Mouse (Mus musculus): ENCODE measurements around the gene Cstf2. TPM values are rescaled to one million over a fixed set of nuclear protein-coding genes. Genes with fewer than 3 reads are reported as not detected.
A peak's percentile ranks its signal among the peaks of the same experiment; 100 is the strongest.

The Cstf2 gene
- total RNA-seq (2017), result 94.9 and 176 TPM in 2 replicates

DNA sequence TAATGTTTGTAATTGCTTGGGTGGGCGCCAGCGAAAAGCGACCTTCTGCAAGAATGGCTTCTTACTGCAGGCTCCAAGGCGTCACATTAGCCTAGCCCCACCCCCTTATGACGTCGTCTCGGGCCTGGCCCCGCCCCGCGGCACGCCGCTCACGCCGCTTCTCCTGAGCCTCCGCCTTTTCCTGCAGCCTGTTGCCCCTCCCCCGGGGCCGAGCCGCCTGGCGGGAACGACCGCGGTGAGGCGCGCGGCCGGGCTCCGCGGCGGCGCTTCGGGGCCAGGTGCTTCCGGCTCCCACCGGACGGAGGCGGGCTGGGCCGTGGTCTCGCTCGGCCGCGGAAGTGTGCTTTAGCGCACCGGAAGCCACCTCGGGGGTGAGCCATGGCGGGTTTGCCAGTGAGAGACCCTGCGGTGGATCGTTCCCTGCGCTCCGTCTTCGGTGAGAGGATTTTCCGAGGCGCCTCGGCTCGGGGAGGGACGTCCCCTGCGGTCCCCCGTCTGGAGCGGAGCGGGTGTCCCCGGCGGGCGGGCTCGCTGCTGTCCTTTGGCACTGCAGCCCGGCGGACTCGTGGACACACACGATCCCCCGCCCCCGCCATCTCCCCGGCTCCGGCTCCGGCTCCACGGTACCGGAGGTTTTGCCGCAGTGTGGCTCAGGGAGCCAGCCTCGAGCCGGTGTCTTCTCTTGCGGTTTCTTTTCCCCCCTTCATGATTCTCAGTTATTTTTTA, at the start of gene Cstf2:
Cstf2 (plus strand) TSS at position 201 of the 726 bp plus-strand sequence.
- ATAC-seq (replicated peaks in 1 of 2; ENCODE audit: insufficient read depth in 1 of 2, low FRiP score in 2 of 2, low TSS enrichment in 1 of 2, low read depth in 1 of 2, poor library complexity in 2 of 2, severe bottlenecking in 2 of 2), result peak; percentile 88 to 94

DNA sequence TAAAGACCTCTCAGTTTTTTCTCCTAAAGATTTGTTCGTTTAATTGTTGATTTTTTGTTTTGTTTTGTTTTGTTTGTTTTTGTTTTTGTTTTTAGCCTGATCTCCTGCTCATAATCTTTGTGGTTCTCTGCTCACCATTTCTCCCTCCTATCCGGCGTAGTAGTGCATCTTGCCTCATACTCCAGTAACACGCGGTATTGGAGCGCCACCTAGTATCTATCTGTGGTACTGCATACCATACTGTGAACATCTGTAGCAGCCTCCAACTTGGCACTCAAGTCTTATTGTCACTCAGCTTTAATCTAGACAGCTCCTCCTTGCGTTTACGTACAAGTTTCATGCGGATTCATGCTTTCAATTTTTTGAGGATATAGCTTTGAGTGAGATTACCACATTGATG, 40.0 kb upstream of the Cstf2 start:
- ATAC-seq (replicated peaks in 1 of 2; ENCODE audit: insufficient read depth in 1 of 2, low FRiP score in 2 of 2, low TSS enrichment in 1 of 2, low read depth in 1 of 2, poor library complexity in 2 of 2, severe bottlenecking in 2 of 2), result peak; percentile 83 to 87; a peak in 3 of 4 replicates

DNA sequence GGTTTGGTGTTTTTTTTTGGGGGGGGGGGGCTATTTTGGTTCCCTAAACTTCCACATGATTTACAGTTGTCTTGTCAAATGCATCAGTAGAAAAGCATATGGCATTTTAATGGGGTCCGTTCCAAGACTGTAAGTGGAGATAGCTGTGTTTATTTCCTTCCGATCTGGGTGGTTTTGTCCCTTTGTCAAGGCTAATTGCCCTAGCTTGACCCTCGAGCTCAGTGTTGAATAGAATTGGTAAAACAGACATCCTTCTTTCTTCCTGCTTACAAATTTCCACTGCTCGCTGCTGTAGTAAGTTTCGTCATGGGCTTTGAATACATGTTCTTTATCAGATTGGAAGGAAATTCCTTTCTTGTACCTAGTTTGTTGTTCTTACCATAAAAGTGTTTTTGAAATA, 38.3 kb upstream of the Cstf2 start:
- no peak for ATAC-seq (replicated peaks in 1 of 2; ENCODE audit: insufficient read depth in 1 of 2, low FRiP score in 2 of 2, low TSS enrichment in 1 of 2, low read depth in 1 of 2, poor library complexity in 2 of 2, severe bottlenecking in 2 of 2)

DNA sequence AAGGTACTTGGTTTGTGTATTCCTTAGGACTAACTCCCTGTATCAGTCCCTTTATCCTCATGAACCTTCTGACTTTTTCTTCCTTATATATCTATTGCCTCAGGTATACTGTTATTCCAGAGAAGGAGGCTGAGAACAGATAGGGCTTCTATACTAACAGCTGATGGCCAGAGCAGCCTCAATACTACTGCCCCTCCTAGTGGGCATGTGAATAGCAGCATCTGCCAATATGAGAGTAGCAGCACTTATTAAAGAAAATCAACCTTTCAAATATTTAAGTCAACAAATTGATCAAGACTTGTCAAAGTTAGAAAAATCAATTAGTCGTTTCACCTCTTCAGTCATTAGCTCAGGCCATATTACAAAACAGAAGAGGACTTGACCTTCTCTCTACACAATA, 10.0 kb upstream of the Cstf2 start:
- ATAC-seq (replicated peaks in 1 of 2; ENCODE audit: insufficient read depth in 1 of 2, low FRiP score in 2 of 2, low TSS enrichment in 1 of 2, low read depth in 1 of 2, poor library complexity in 2 of 2, severe bottlenecking in 2 of 2), result no peak

DNA sequence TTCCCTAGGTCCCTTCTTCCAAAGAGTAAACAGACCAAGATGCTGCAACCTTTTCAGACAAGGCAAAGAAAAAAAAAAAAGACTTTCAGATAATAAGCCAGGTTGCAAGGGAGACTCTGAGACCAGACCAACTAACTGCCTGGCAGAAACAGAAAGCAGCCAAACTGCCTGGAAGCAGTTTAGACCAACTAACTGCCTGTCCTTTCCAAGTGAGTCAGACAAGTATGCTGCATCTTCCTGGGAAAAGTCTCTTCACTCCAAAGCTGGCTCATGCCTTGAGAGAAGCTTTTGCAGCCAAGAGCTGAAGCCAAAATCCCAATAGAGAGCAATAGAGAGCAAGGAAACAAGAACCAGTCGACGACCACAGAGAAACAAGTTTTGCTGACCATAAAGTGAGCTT, 2.1 kb upstream of the Cstf2 start:
- ATAC-seq (replicated peaks in 1 of 2; ENCODE audit: insufficient read depth in 1 of 2, low FRiP score in 2 of 2, low TSS enrichment in 1 of 2, low read depth in 1 of 2, poor library complexity in 2 of 2, severe bottlenecking in 2 of 2), result no peak

DNA sequence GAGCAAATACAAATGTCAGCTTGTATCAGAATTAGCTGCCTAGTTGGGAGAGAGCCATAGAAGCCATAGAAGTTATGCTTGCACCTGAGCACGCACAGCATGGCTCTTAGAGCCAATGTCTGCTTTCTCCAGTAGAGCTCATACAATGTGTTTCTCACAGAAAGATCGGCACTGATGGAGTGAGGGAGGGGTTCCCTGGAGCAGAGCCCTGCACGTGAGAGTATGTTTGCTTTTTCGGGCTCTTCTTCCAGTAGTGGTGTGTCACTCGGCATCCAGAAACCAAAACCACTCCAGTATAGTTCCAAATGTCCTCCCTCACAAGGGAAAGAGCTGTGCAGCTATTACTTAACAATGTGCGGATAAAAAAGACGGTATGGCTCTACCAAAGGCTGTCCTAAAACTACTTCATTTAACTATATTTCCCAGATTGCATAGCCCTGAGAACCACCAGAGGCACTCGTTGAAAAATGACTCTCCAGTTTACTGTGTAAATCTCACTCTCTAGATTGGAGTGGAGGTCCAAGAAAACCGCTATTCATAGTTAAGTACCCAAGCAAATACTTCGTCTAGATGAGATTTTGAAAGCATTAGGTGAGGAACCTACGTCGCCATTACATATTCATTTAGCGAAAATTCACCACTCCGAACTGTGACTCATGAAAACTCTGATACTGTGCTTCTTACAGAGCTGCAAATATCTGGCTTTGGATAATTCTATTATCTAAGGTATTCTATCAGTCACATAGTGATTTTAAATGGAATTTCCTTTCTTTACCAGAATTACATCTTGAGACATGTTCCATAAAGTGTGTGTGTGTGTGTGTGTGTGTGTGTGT, 729 bp upstream of the Cstf2 start:
- ATAC-seq (replicated peaks in 1 of 2; ENCODE audit: insufficient read depth in 1 of 2, low FRiP score in 2 of 2, low TSS enrichment in 1 of 2, low read depth in 1 of 2, poor library complexity in 2 of 2, severe bottlenecking in 2 of 2), result no peak

DNA sequence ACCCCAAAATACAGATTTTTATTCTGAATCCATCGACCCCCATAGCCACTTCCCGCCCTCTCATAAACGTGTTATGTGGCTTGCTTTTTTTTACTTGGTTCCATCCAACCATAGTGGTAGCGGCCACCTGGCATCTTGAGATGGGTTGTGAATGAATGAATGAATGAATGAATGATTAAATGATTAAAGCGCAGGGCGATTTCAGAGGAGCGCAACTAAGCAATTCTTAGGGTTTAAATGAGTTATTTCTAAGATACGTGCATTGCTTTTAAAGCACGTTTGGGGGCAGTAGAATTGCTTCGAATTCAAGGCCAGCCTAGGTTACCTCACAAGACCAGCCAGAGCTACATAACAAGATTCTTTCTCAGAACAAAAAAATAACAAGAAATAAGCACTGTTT, 777 bp downstream of the Cstf2 start:
- no peak for ATAC-seq (replicated peaks in 1 of 2; ENCODE audit: insufficient read depth in 1 of 2, low FRiP score in 2 of 2, low TSS enrichment in 1 of 2, low read depth in 1 of 2, poor library complexity in 2 of 2, severe bottlenecking in 2 of 2)

DNA sequence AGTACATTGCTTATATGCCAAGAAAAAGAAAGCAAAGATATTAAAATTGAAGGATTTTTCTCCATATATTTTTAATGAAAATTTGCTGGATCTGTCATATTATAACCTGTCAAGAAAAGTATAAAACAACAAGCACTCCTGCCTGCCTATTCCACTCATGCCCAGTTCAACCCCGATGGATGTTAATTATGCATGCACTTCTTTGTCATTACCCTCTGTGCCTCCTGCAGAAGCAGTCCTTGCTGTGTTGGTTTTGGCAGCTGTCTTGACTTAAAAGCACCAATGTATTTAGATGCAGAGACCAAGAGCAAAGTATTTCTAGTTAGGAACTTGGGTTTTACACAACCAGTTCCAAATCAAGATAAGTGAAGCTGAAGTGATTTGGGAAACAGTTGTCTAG, 26.5 kb downstream of the Cstf2 start:
- ATAC-seq (replicated peaks in 1 of 2; ENCODE audit: insufficient read depth in 1 of 2, low FRiP score in 2 of 2, low TSS enrichment in 1 of 2, low read depth in 1 of 2, poor library complexity in 2 of 2, severe bottlenecking in 2 of 2), result no peak

DNA sequence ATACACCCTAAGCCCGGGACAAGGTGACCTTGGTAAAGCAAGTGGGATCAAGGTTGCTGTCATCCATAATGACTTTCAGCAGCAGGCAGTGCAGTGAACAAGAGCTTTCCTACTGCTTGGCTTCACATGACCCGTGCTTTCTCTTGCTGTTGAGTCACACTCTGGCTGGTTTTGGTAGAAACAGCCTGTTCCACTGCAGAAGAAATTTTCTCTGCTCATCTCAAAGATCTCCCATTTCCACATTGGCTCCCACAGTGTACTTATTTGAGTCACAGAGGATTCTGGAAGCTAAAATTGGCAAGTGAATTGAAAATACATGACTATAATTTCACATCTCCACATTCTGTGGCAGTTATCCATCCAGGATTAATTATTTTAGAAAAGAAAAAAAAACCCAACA, 43.7 kb downstream of the Cstf2 start:
- no peak for ATAC-seq (replicated peaks in 1 of 2; ENCODE audit: insufficient read depth in 1 of 2, low FRiP score in 2 of 2, low TSS enrichment in 1 of 2, low read depth in 1 of 2, poor library complexity in 2 of 2, severe bottlenecking in 2 of 2)

DNA sequence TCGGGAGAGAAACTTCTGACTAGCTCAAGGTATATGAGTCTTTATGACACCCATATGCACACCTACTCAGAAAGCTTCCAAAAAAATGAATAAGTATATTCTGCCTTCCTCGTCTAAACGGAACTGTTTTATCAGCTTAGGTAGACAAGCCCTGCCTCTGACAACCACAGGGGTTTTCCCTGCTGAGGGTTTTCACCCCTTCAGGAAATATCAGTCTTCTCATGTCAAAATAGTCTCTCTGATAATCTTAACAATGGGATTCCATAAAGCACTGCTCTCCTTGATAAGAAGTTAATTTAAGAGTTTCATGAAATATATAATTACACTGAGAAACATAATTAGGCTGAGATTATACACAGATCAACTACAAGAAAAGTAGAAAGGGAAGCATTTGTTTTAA, 52.8 kb downstream of the Cstf2 start:
- ATAC-seq (replicated peaks in 1 of 2; ENCODE audit: insufficient read depth in 1 of 2, low FRiP score in 2 of 2, low TSS enrichment in 1 of 2, low read depth in 1 of 2, poor library complexity in 2 of 2, severe bottlenecking in 2 of 2), result no peak

DNA sequence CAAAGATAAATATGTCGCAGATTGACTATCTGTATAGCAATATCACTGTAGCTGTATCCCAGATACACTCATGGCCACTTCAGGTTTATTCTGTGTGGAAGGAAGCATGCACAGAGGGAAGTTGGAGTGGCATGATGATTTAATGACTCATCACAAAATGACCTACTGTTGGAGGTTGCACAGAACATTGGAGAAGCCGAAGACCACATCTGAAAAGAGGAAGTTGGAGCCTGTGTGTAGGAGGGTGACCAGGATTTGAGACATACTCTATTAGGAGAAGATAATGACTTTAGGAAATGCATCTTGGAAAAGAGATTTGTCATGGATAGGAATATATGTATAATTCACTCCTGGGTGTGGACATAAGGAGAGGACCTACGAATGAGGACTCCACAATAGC, 57.4 kb downstream of the Cstf2 start:
- peak; percentile 95 to 97 for ATAC-seq (replicated peaks in 1 of 2; ENCODE audit: insufficient read depth in 1 of 2, low FRiP score in 2 of 2, low TSS enrichment in 1 of 2, low read depth in 1 of 2, poor library complexity in 2 of 2, severe bottlenecking in 2 of 2)

DNA sequence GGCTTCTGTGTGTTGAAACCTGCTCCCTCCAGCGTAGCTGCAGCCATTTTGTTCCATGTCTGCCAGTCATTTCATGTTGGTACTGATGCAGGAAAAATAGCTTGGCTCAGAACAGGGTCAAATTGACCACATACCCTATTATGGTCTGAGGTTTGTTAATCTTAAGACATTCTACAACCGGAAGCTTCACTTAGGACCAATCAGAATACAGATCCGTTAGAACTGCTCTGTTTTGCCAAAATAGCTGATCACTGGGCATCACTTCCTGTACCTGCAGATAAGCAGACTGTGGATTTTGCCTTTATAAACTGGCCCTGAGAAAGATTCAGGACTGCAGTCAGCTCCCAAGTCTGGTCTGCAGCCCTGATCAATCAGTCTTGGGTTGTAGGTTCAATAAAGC, 69.6 kb downstream of the Cstf2 start:
- ATAC-seq (replicated peaks in 1 of 2; ENCODE audit: insufficient read depth in 1 of 2, low FRiP score in 2 of 2, low TSS enrichment in 1 of 2, low read depth in 1 of 2, poor library complexity in 2 of 2, severe bottlenecking in 2 of 2), result no peak

DNA sequence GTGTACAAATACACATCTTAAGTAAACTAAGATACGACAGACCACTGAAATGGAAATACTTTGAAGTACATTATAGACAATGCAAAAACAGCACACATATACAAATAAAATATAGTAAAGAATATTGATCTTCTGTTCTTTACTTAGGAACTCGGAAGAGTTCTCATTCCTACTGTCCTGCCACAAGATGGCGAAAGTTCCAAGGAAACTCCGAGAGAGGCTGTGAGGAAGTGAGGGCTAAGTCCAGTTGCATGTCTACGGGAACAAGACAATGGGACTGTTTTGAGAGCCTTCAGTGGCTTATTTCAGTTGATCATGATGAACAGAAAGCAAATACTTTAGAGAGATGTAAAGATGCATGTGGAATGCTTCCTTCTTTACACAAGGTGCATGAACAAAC, 73.3 kb downstream of the Cstf2 start:
- no peak for ATAC-seq (replicated peaks in 1 of 2; ENCODE audit: insufficient read depth in 1 of 2, low FRiP score in 2 of 2, low TSS enrichment in 1 of 2, low read depth in 1 of 2, poor library complexity in 2 of 2, severe bottlenecking in 2 of 2)

DNA sequence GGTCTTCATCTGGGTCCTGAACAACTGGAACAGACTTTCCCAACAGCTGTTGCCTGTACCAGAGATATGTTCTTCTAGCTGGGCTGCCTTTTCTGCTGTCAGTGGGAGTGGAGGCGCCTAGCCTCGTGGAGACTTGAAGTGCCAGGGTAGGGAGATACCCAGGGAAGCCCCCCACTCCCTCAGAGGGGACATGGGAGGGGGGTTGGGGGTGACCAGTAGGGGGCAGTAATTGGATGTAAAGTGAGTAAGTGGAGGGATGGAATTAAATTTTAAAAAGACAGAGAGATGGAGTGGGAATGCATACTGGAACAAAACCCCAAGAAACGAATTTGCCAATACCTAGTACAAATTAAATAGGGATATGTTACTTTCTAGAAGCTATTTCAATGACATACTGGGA, 74.8 kb downstream of the Cstf2 start:
- ATAC-seq (replicated peaks in 1 of 2; ENCODE audit: insufficient read depth in 1 of 2, low FRiP score in 2 of 2, low TSS enrichment in 1 of 2, low read depth in 1 of 2, poor library complexity in 2 of 2, severe bottlenecking in 2 of 2), result no peak

Other genes starting within 250 kb of the Cstf2 start
- gene Tnmd, start 208.2 kb upstream of the Cstf2 start, total RNA-seq (2017), result not detected in 2 replicates
- gene Tspan6, start 160.8 kb upstream of the Cstf2 start, total RNA-seq (2017), result 16.2 and 24.6 TPM in 2 replicates
- gene Srpx2, start 150.8 kb upstream of the Cstf2 start, total RNA-seq (2017), result not detected in 2 replicates
- 15.0 and 17.6 TPM in 2 replicates for gene Sytl4, start 77.4 kb upstream of the Cstf2 start, total RNA-seq (2017)
- gene Xkrx, start 102.9 kb downstream of the Cstf2 start, total RNA-seq (2017), result not detected in 2 replicates
- not detected in 2 replicates for gene Arl13a, start 128.3 kb downstream of the Cstf2 start, total RNA-seq (2017)
- 0.13 and 0.60 TPM in 2 replicates for gene Nox1, start 162.8 kb downstream of the Cstf2 start, total RNA-seq (2017)
- gene Trmt2b, start 217.8 kb downstream of the Cstf2 start, total RNA-seq (2017), result 38.9 and 42.0 TPM in 2 replicates
- 0.10 TPM in 1 of 2 replicates, not detected in the other for gene Tmem35a, start 236.0 kb downstream of the Cstf2 start, total RNA-seq (2017)
- gene Cenpi, start 248.9 kb downstream of the Cstf2 start, total RNA-seq (2017), result 23.8 and 26.8 TPM in 2 replicates

Measured in hematopoietic stem cell, adult 5-6 weeks (primary cell).